Mouse (Mus musculus): ENCODE data around the gene Bicra. TPM values are rescaled to one million over a fixed set of nuclear protein-coding genes. Genes with fewer than 3 reads are reported as not detected.

Gene Bicra
- total RNA-seq, 2 experiments from 2014 or later, result 11.4 to 17.3 TPM

GRCm38 (mm10) chr7:15954978-15955443 is 92.7 kb downstream of the Bicra start:
- DNase-seq (ENCODE audit: low spot score in 2 of 2), result no peak
- intact Hi-C loops (cut with DNase I), result no loop called here

GRCm38 (mm10) chr7:15954436-15954835 is 93.3 kb downstream of the Bicra start:
- intact Hi-C loops (cut with DNase I), result no loop called here

GRCm38 (mm10) chr7:15953307-15954074 is 94.2 kb downstream of the Bicra start:
- intact Hi-C loops (cut with DNase I), result no loop called here
- no peak for DNase-seq (ENCODE audit: low spot score in 2 of 2)

More at GRCm38 (mm10) chr7:15954436-15954835, 93.3 kb downstream of the Bicra start:
- no peak for DNase-seq (ENCODE audit: low spot score in 2 of 2)

DNA sequence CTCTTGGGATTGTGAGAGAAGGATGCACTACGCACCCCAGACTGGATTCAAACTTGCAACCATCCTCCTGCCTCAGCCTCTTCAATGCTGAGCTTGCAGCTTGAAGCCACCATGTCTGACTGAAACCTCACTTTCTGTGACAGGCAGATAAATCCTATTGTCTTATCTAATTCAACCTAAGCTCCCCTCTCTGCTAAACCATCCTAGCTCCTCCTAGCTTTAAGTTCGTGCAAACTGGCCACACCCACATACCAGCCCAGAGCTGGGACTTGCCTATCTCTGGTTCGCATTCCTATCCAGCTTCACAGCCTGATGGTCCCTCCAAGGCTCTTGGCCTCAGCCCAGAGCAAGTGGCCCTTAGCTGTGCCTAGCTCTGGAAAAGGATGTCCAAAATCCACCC is 95.3 kb downstream of the Bicra start:
- DNase-seq (ENCODE audit: low spot score in 2 of 2), result no peak
- intact Hi-C loops (cut with DNase I), result no loop called here

- intact Hi-C loops (cut with DNase I), result no loop called here
Observed at GRCm38 (mm10) chr7:15950008-15950407, 97.7 kb downstream of the Bicra start.

GRCm38 (mm10) chr7:15949216-15949790 is 98.4 kb downstream of the Bicra start:
- no peak for DNase-seq (ENCODE audit: low spot score in 2 of 2)
- intact Hi-C loops (cut with DNase I), result loop anchor here (2.0 kb wide), 1 partner anchor 17 kb away; the partner anchor contains the start of gene Ehd2

More at GRCm38 (mm10) chr7:15950008-15950407, 97.7 kb downstream of the Bicra start:
- no peak for DNase-seq (ENCODE audit: low spot score in 2 of 2)

DNA sequence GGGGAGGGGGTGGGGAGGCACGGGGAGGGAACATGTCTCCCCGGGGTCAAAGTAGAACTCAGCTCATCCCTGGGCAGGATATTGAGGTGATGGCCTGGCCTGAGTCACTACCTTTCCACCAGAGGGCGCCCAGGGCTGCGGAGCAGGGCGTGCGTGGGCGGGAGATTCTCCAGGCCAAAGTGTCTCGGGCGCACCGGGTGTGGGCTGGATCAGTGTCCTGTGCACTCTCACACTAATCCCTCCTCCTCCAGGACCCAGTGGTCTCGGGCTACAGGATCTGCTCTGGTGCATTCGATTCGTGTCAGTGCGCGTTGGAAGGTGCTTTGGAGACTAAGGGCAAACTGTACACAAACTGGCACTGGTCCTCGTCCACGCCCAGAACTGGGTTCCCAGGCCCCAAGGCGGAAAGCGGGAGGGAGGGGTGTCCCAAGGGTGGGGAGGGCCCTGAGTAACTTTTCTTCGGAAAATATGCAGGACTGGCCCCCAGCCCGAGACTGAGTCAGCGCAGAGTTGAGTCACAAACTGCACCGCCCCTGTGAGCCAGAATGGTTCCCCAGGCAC is 99.3 kb downstream of the Bicra start:
- DNase-seq (ENCODE audit: low spot score in 2 of 2), result peak; percentile 49 to 60
- intact Hi-C loops (cut with DNase I), result loop anchor here (2.0 kb wide), 1 partner anchor 18 kb away; the partner anchor contains the start of gene Ehd2

- no peak for DNase-seq (ENCODE audit: low spot score in 2 of 2)
- intact Hi-C loops (cut with DNase I), result loop anchor here (2.0 kb wide), 1 partner anchor 19 kb away; the partner anchor contains the start of gene Ehd2
Observed at GRCm38 (mm10) chr7:15947653-15948260, 100.0 kb downstream of the Bicra start.

DNA sequence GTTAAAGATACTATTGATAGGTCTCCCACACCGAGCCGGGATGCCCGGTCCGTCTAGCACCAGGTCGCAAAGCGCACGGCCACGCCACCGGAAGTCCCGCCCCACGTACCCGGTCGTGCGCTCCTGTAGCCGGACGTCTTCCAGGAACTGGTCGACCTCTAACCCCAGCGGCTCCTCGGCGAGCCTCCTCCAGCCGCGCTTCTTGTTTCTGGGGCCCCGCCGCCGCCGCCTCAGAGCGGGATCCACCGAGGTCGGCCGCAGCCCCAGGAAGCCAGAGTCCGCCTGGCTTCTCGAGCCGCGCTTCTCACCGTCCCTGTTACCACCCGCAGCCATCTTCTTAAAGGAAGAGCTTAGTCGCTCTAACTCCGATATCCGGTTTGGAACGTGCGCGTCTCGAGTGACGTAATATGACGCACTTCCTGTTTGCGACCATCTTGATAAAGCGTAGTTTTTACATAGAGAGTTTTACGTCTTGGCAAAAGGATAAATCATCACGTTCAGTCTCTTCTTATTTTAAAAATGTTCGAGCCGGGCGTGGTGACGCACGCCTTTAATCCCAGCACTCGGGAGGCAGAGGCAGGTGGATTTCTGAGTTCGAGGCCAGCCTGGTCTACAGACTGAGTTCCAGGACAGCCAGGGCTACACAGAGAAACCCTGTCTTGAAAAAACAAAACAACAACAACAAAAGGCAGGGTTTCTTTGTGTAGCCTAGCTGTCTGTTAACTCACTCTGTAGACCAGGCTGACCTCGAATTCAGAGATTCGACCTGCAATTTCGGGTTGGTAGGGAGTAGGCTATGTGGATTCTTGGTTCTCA is 101.8 kb downstream of the Bicra start, which contains the start of gene Nop53:
TSS of gene Nop53 (minus strand) at position 354 of the 816 bp plus-strand sequence.
- intact Hi-C loops (cut with DNase I), result no loop called here

DNA sequence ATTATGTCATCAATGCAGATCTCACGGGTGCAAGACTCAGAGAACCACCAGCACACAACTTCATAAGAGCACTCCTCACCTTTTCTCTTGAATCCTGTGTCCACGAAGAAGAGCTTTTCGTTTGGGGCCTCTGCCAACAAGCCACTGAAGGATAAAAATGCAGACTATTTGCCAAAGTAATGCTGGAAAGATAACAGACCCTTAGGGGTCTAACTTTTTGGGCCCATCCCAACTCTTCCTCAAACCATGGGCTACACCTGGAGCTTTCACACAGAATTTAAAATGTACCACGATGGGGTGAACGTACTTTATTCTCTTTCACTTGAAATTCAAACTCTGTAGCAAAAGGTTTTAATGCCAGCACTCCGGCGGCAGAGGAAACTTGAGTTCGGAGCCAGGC is 102.5 kb downstream of the Bicra start:
- DNase-seq (ENCODE audit: low spot score in 2 of 2), result no peak
- intact Hi-C loops (cut with DNase I), result no loop called here

More for the DNA sequence above, 101.8 kb downstream of the Bicra start, which contains the start of gene Nop53:
- peak; percentile 96 to 97 for DNase-seq (ENCODE audit: low spot score in 2 of 2)

- DNase-seq (ENCODE audit: low spot score in 2 of 2), result no peak
- intact Hi-C loops (cut with DNase I), result no loop called here
Observed at GRCm38 (mm10) chr7:15944311-15944710, 103.4 kb downstream of the Bicra start.

GRCm38 (mm10) chr7:15938621-15939020 is 109.1 kb downstream of the Bicra start:
- intact Hi-C loops (cut with DNase I), result no loop called here

DNA sequence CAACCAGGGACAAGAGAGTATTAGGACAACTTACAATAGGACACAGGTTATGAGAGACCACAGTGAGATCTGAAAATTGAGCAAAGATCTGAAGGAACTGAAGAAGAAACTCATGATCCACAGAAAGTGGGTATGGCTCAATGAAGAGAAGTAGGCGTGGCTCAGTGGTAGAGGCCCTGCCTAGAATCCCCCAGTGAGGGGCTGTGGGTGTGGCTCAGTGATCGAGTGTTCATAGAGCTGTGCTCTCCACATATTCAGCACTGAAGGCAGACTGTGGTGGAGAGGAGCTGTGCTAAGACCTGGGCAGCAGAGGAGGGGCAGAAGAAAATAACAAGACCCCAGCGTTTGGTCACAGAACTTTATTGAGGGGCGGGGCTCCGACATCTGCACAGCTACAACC is 110.2 kb downstream of the Bicra start:
- intact Hi-C loops (cut with DNase I), result no loop called here
- DNase-seq (ENCODE audit: low spot score in 2 of 2), result no peak

More at GRCm38 (mm10) chr7:15938621-15939020, 109.1 kb downstream of the Bicra start:
- DNase-seq (ENCODE audit: low spot score in 2 of 2), result no peak

DNA sequence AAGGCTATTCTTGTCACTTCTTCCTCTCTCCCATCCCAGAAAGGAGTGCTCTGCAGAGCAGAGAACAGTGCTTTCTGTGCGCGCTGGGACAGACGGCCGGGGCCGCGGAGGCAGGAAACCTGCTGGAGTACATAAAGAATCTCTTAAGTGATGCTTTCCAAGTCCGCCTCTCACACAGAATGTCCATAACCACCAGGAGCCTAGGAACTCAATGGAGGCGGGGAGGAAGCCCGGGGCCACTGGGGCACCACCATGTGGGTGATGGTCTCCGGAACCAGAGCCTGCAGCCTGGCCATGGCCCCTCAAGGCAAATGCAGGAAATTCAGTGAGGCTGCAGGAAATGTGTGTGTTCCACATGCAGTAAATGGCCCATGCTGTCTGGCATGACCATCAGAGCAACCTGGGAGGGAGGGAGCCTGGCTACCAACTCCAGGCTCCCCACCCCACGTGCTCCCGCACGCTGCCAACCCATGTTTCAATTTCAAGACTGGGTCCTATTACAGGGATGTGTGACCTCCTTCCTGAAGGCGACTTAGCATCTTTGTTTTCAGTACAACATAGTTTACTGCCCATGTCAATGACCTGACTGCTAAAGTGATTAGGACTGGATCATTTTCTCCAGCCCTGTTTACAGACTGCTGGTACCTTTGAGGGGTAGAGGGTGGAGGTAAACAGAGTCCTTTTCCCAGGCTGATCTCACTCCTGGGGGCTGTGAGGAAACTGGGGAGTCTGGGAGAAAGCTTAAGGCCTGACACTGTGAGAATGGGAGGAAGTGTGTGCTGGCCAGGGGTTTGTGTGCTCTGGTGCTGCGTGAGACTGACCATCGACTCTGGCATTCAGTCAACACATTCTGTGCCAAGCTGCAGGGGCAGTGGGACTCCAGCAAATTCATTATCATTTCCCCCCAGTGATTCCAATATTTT is 114.0 kb downstream of the Bicra start:
- DNase-seq (ENCODE audit: low spot score in 2 of 2), result peak; percentile 63
- intact Hi-C loops (cut with DNase I), result no loop called here

DNA sequence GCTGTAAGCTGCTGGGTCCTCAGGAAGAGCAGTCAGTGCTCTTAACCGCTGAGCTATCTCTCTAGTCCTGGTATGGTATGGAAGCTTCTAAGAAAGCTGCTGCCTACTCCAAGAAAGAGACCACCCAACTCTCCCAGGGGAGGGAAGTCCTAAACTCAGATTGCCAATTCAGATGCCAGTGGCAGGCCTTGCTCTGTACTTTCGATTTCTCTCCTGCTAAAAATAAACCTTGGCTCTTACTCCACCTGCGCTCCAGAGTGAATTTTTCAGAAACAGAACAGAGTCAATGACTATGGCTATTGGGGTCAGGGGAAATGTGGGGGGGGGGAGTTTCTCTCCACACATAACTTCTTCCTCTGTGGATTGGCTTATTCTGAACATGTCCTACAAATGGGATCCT is 116.1 kb downstream of the Bicra start:
- DNase-seq (ENCODE audit: low spot score in 2 of 2), result no peak
- intact Hi-C loops (cut with DNase I), result no loop called here

- intact Hi-C loops (cut with DNase I), result no loop called here
- DNase-seq (ENCODE audit: low spot score in 2 of 2), result no peak
Observed at GRCm38 (mm10) chr7:15930543-15930942, 117.2 kb downstream of the Bicra start.

DNA sequence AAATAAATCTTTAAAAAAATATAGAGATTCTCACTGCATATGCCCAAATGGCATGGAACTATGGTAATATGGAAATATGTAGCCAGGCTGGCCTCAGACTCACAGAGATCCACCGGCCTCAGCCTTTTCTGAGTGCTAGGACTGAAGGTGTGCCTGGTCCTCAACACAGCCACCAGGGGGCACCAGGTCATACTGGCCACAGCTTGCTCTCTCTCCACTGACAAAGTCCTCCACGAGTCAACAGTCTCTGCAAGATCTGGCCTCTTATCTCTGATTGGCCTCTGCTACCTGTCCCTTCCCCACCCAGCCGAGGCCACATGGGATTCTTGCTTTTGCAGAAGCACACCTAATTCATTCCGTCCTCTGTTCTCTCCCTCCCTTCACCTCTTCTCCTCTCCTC is 117.8 kb downstream of the Bicra start:
- intact Hi-C loops (cut with DNase I), result no loop called here
- DNase-seq (ENCODE audit: low spot score in 2 of 2), result no peak

DNA sequence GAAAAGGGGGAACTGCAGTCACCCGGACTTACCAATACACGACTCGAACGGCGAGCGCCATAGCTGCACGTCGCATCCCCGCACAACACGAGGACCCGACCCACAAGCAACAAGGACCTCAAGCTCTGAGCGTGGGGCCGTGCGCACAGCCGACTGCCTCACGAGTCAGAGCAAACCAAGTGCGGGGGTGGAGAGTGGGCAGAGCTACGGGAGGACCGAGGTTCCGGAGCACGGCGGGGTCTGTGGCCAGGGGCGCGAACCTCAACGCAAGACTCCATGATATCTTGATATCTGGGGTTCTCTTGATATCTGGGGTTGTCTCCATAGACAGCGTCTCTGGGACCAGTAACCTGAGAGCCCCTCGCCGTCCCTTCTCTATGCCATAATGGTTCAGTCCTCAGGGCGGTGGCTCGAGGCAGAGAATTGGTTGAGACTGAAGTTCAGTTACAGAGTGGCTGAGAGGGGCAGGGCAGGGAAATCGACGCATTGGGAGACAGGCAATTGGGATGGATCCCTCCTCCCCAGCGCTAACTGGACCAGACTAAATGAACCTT is 125.4 kb downstream of the Bicra start, which contains the start of gene Selenow:
TSS of gene Selenow (minus strand) at position 183 of the 554 bp plus-strand sequence.
- peak; percentile 92 to 93 for DNase-seq (ENCODE audit: low spot score in 2 of 2)
- intact Hi-C loops (cut with DNase I), result no loop called here
